Mouse (Mus musculus): ENCODE measurements around the gene Krtap17-1.

Krtap17-1 gene

GRCm38 (mm10) chr11:99993620-99994383 lies at the start of gene Krtap17-1:
Krtap17-1 (minus strand) TSS chr11:99993994.
- DNase-seq (ENCODE audit: low spot score) = no peak

- no peak for DNase-seq (ENCODE audit: low spot score)
These were observed 47.7 kb upstream of the Krtap17-1 start, which contains the start of gene Krt34 for GRCm38 (mm10) chr11:100041454-100041853. Krt34 (minus strand) TSS chr11:100041554.

GRCm38 (mm10) chr11:100029768-100030167 lies 36.0 kb upstream of the Krtap17-1 start, which contains the start of gene Krt33b:
Krt33b (minus strand) TSS chr11:100029868.
- no peak for DNase-seq (ENCODE audit: low spot score)

- no peak for DNase-seq (ENCODE audit: low spot score)
These were observed 27.6 kb upstream of the Krtap17-1 start for GRCm38 (mm10) chr11:100021438-100021837.

GRCm38 (mm10) chr11:100019466-100019865 lies 25.7 kb upstream of the Krtap17-1 start:
- DNase-seq (ENCODE audit: low spot score) = no peak

- no peak for DNase-seq (ENCODE audit: low spot score)
These were observed 22.3 kb upstream of the Krtap17-1 start, which contains the start of gene Krt33a for GRCm38 (mm10) chr11:100016112-100016511. Krt33a (minus strand) TSS chr11:100016212.

GRCm38 (mm10) chr11:100013691-100014171 lies 19.9 kb upstream of the Krtap17-1 start:
- no peak for DNase-seq (ENCODE audit: low spot score)

GRCm38 (mm10) chr11:100010682-100011081 lies 16.9 kb upstream of the Krtap17-1 start:
- no peak for DNase-seq (ENCODE audit: low spot score)

GRCm38 (mm10) chr11:100008336-100008735 lies 14.5 kb upstream of the Krtap17-1 start:
- DNase-seq (ENCODE audit: low spot score) = no peak

- DNase-seq (ENCODE audit: low spot score) = no peak
These were observed 12.8 kb upstream of the Krtap17-1 start for GRCm38 (mm10) chr11:100006624-100007023.

GRCm38 (mm10) chr11:100005905-100006304 lies 12.1 kb upstream of the Krtap17-1 start:
- DNase-seq (ENCODE audit: low spot score) = no peak

GRCm38 (mm10) chr11:100004846-100005245 lies 11.1 kb upstream of the Krtap17-1 start:
- DNase-seq (ENCODE audit: low spot score) = no peak

- DNase-seq (ENCODE audit: low spot score) = no peak
These were observed 5.3 kb upstream of the Krtap17-1 start for GRCm38 (mm10) chr11:99999091-99999490.

- DNase-seq (ENCODE audit: low spot score) = no peak
These were observed 529 bp upstream of the Krtap17-1 start for GRCm38 (mm10) chr11:99994384-99994661.

GRCm38 (mm10) chr11:99990571-99990970 lies 3.2 kb downstream of the Krtap17-1 start:
- no peak for DNase-seq (ENCODE audit: low spot score)

- DNase-seq (ENCODE audit: low spot score) = no peak
These were observed 3.9 kb downstream of the Krtap17-1 start for GRCm38 (mm10) chr11:99989881-99990405.

- DNase-seq (ENCODE audit: low spot score) = no peak
These were observed 5.3 kb downstream of the Krtap17-1 start for GRCm38 (mm10) chr11:99988530-99988929.

GRCm38 (mm10) chr11:99986180-99986647 lies 7.6 kb downstream of the Krtap17-1 start, which contains the start of gene Krtap16-1:
Krtap16-1 (minus strand) TSS chr11:99986597.
- no peak for DNase-seq (ENCODE audit: low spot score)

GRCm38 (mm10) chr11:99985291-99986092 lies 8.3 kb downstream of the Krtap17-1 start:
- no peak for DNase-seq (ENCODE audit: low spot score)

- no peak for DNase-seq (ENCODE audit: low spot score)
These were observed 10.4 kb downstream of the Krtap17-1 start for GRCm38 (mm10) chr11:99983442-99983841.

GRCm38 (mm10) chr11:99982731-99983130 lies 11.1 kb downstream of the Krtap17-1 start:
- no peak for DNase-seq (ENCODE audit: low spot score)

- no peak for DNase-seq (ENCODE audit: low spot score)
These were observed 14.8 kb downstream of the Krtap17-1 start, which contains the start of gene Krtap29-1 for GRCm38 (mm10) chr11:99978953-99979352. Krtap29-1 (minus strand) TSS chr11:99979053.
